Mouse (Mus musculus): ENCODE measurements around the gene Tollip. TPM values are rescaled to one million over a fixed set of nuclear protein-coding genes. Genes with fewer than 3 reads are reported as not detected.

Gene Tollip
- polyA plus RNA-seq, 1 experiment from 2014 or later = 18.7 TPM

DNA sequence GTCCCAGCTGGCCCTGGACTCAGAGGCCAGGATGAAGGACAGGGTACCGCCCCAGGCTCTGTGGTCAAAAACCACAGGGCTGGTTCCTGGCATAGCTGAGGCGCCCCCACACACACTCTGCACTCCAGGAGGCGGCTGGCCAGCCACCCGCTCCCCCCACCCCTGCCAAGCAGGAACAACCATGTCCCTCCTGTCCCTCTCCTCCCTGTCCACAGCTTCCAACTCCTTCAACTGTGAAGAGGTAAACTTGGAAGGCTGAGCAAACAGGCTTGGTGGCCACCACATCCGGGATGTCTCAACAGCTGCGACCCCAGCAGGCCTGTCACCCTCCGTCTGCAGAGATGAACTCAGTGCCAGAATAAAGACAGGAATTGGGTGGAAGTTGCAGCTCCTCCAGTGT, 82.4 kb downstream of the Tollip start:
- no peak for TF ChIP-seq CTCF (IDR thresholded peaks at IDR 0.05; ENCODE audit: low read depth)
- no peak for TF ChIP-seq EP300 (IDR thresholded peaks at IDR 0.05; ENCODE audit: low read depth)
- Histone ChIP-seq H3K9me3 (ENCODE audit: low read length) (no peaks in the 10 kb centered on the region), H3K27me3 (ENCODE audit: insufficient read depth, low read length) (no peaks in the 10 kb centered on the region), H3K9ac (replicated peaks) (no peak overlapping the region), H3K27ac (ENCODE audit: low read depth) (no peak overlapping the region), H3K36me3 (replicated peaks; ENCODE audit: insufficient read depth, low read length) (no peaks in the 10 kb centered on the region), H3K4me2 (ENCODE audit: low read depth, low read length) (no peak overlapping the region), H3K4me1 (ENCODE audit: insufficient read depth) (peaks cover 6% of the 10 kb centered on the region; the same call in 1 of the 2 replicates), H3K4me3 (ENCODE audit: low read depth, low read length) (no peak overlapping the region)
- ATAC-seq = peak; percentile 15; the same call in 1 of the 2 replicates
- WGBS (ENCODE audit: insufficient replicate concordance) = 24% methylated on average over 7 of the region's 7 CpGs
- no peak for DNase-seq

Other genes starting within 250 kb of the Tollip start
- 0.12 TPM in 1 of 2 replicates, not detected in the other for gene Muc2, start 228.2 kb downstream of the Tollip start, polyA plus RNA-seq (2015; fragmentation: Nextera tagmentation; extraction: Ambion mirVana)
- not detected in 2 replicates for gene Muc5ac, start 129.5 kb downstream of the Tollip start, polyA plus RNA-seq (2015; fragmentation: Nextera tagmentation; extraction: Ambion mirVana)
- gene Muc5b, start 79.4 kb downstream of the Tollip start, polyA plus RNA-seq (2015; fragmentation: Nextera tagmentation; extraction: Ambion mirVana) = not detected in 2 replicates
- gene Brsk2, start 31.2 kb upstream of the Tollip start, polyA plus RNA-seq (2015; fragmentation: Nextera tagmentation; extraction: Ambion mirVana) = 0.06 and 0.13 TPM in 2 replicates
- gene Mob2, start 142.6 kb upstream of the Tollip start, polyA plus RNA-seq (2015; fragmentation: Nextera tagmentation; extraction: Ambion mirVana) = 38.5 and 40.8 TPM in 2 replicates
- 1.8 TPM in 2 replicates for gene Dusp8, start 177.3 kb upstream of the Tollip start, polyA plus RNA-seq (2015; fragmentation: Nextera tagmentation; extraction: Ambion mirVana)
- not detected in 2 replicates for gene Gm45618, start 202.2 kb upstream of the Tollip start, polyA plus RNA-seq (2015; fragmentation: Nextera tagmentation; extraction: Ambion mirVana)
- not detected in 2 replicates for gene Gm39115, start 217.5 kb upstream of the Tollip start, polyA plus RNA-seq (2015; fragmentation: Nextera tagmentation; extraction: Ambion mirVana)
- gene Gm45337, start 226.1 kb upstream of the Tollip start, polyA plus RNA-seq (2015; fragmentation: Nextera tagmentation; extraction: Ambion mirVana) = not detected in 2 replicates
- not detected in 2 replicates for gene Gm29735, start 238.6 kb upstream of the Tollip start, polyA plus RNA-seq (2015; fragmentation: Nextera tagmentation; extraction: Ambion mirVana)
- not detected in 2 replicates for gene Gm4553, start 247.2 kb upstream of the Tollip start, polyA plus RNA-seq (2015; fragmentation: Nextera tagmentation; extraction: Ambion mirVana)

All from liver, postnatal 0 days (tissue).